In genomic region chr6:35236108-35236785, GRCm38 (mm10) we compare ENCODE assay signal across 23 mouse cellular contexts. TPM values are rescaled to one million over a fixed set of nuclear protein-coding genes. Genes with fewer than 3 reads are reported as not detected.
DNase-seq lines count a peak whose midpoint lies in the region; ATAC-seq and TF ChIP-seq lines count a peak whose summit lies in the region.
"Had no signal": no experiment of that assay in that cellular context is flagged by ENCODE, and none has a peak within 500 bp of the region (broad histone marks: within the 10 kb centered on the region; RNA-seq: fewer than 3 reads in every experiment).

No protein-coding gene starts in this region.

- intact Hi-C loops in gastrocnemius, postnatal 36 days (cut with DNase I), result no loop called here

- H3K9ac ChIP-seq in heart, embryonic 11.5 days (ENCODE audit: low read depth, low read length), result no peak overlapping the region
- peak overlapping the region; percentile 40; the same call in 1 of the 2 replicates for H3K9ac ChIP-seq in ES-E14 (ENCODE audit: insufficient read depth, low read depth, low read length, poor library complexity, severe bottlenecking)
- H3K9ac ChIP-seq in midbrain, embryonic 15.5 days, result no peak overlapping the region
- H3K9ac ChIP-seq: embryonic facial prominence, embryonic 15.5 days; heart, embryonic 12.5 days; hindbrain, embryonic 14.5 days; intestine, embryonic 15.5 days had no signal

- in situ Hi-C loops in ES-E14 (cut with MboI; ENCODE audit: low sequenced_read_pairs in 2 of 2, unreplicated experiment in 2 of 2), result no loop called here

- peak; percentile 55 for DNase-seq in heart, adult 11 months
- peak; percentile 82 for DNase-seq in ES-E14 (ENCODE audit: low read depth, low spot score)
- no peak for DNase-seq in embryo, embryonic 9.5 days (ENCODE audit: extremely low spot score)
- no peak for DNase-seq in gastrocnemius, postnatal 36 days
- DNase-seq: adrenal gland, postnatal 10 days; cerebellum, adult 11-12 months; cerebellum, adult 9-10 months; cerebellum, postnatal 25 days; gastrocnemius, adult 2 months; gastrocnemius, postnatal 25 days; heart, adult 2 months had no signal

- no peaks in the 10 kb centered on the region for H3K9me3 ChIP-seq in heart, embryonic 11.5 days (replicated peaks; ENCODE audit: control insufficient read depth, low read length)
- H3K9me3 ChIP-seq in ES-E14 (ENCODE audit: control insufficient read depth, insufficient read depth, low read depth, low read length), result no peaks in the 10 kb centered on the region
- no peaks in the 10 kb centered on the region for H3K9me3 ChIP-seq in midbrain, embryonic 15.5 days
- H3K9me3 ChIP-seq: embryonic facial prominence, embryonic 15.5 days; forebrain, embryonic 10.5 days; heart, embryonic 12.5 days; hindbrain, embryonic 10.5 days; intestine, embryonic 15.5 days had no signal

- H3K4me3 ChIP-seq in heart, embryonic 11.5 days (ENCODE audit: low read depth, low read length), result no peak overlapping the region
- H3K4me3 ChIP-seq in ES-E14 (ENCODE audit: insufficient read depth in 1 of 2, low read depth in 1 of 2, low read length in 2 of 2, poor library complexity in 1 of 2, severe bottlenecking in 1 of 2), result no peak overlapping the region
- H3K4me3 ChIP-seq in bone marrow macrophage, adult 2 months (ENCODE audit: insufficient read depth, low read length), result no peak overlapping the region
- H3K4me3 ChIP-seq in midbrain, embryonic 15.5 days, result no peak overlapping the region
- H3K4me3 ChIP-seq: embryonic facial prominence, embryonic 15.5 days; erythroblast, embryonic 14.5 days; forebrain, embryonic 10.5 days; gastrocnemius, adult 2 months; heart, adult 2 months; heart, embryonic 12.5 days; hindbrain, embryonic 10.5 days; intestine, embryonic 15.5 days had no signal

- no peaks in the 10 kb centered on the region for H3K4me1 ChIP-seq in heart, embryonic 11.5 days (ENCODE audit: control insufficient read depth, insufficient read depth, low read length)
- H3K4me1 ChIP-seq in ES-E14 (ENCODE audit: control insufficient read depth in 2 of 2, insufficient read depth in 2 of 2, low read length in 2 of 2, poor library complexity in 1 of 2), result peaks cover 4 to 8% of the 10 kb centered on the region in 2 experiments; a peak in 3 of 4 replicates
- peaks cover 10% of the 10 kb centered on the region for H3K4me1 ChIP-seq in bone marrow macrophage, adult 2 months (ENCODE audit: control insufficient read depth, insufficient read depth, low read length)
- H3K4me1 ChIP-seq in midbrain, embryonic 15.5 days, result no peaks in the 10 kb centered on the region
- H3K4me1 ChIP-seq: embryonic facial prominence, embryonic 15.5 days; forebrain, embryonic 10.5 days; heart, embryonic 12.5 days; hindbrain, embryonic 10.5 days; intestine, embryonic 15.5 days had no signal

- H3K27me3 ChIP-seq in heart, embryonic 11.5 days (ENCODE audit: control insufficient read depth, insufficient read depth, low read length), result no peaks in the 10 kb centered on the region
- H3K27me3 ChIP-seq in midbrain, embryonic 15.5 days (replicated peaks), result no peaks in the 10 kb centered on the region
- H3K27me3 ChIP-seq: embryonic facial prominence, embryonic 15.5 days; heart, embryonic 12.5 days; intestine, embryonic 15.5 days; Patski had no signal

- TF ChIP-seq POLR2A in bone marrow macrophage, adult 2 months (IDR thresholded peaks at IDR 0.05; ENCODE audit: borderline replicate concordance, low read depth, low read length), result no peak

- H3K27ac ChIP-seq in heart, embryonic 11.5 days (ENCODE audit: low read depth, low read length), result no peak overlapping the region
- peak overlapping the region; percentile 86; the same call in 1 of the 2 replicates for H3K27ac ChIP-seq in ES-E14 (ENCODE audit: insufficient read depth, low read depth, low read length, poor library complexity, severe bottlenecking)
- H3K27ac ChIP-seq in bone marrow macrophage, adult 2 months (ENCODE audit: insufficient read depth, low read depth, low read length), result peak overlapping the region; percentile 66
- no peak overlapping the region for H3K27ac ChIP-seq in midbrain, embryonic 15.5 days
- H3K27ac ChIP-seq: embryonic facial prominence, embryonic 15.5 days; forebrain, embryonic 10.5 days; gastrocnemius, adult 2 months; heart, adult 2 months; hindbrain, embryonic 10.5 days; hindbrain, embryonic 14.5 days; intestine, embryonic 15.5 days had no signal

- WGBS in heart, embryonic 11.5 days (ENCODE audit: insufficient replicate concordance), result 91% methylated on average over 9 of the region's 9 CpGs
- WGBS in midbrain, embryonic 15.5 days, result 73% methylated on average over 9 of the region's 9 CpGs

- no peak for ATAC-seq in heart, embryonic 11.5 days (replicated peaks; ENCODE audit: insufficient number of reproducible peaks, low FRiP score, low TSS enrichment)
- no peak for ATAC-seq in midbrain, embryonic 15.5 days (replicated peaks)
- ATAC-seq: forebrain, embryonic 14.5 days; intestine, embryonic 15.5 days; Patski had no signal

- H3K36me3 ChIP-seq in heart, embryonic 11.5 days (ENCODE audit: control insufficient read depth, insufficient read depth, low read length), result peaks cover 39% of the 10 kb centered on the region
- H3K36me3 ChIP-seq in ES-E14 (ENCODE audit: control insufficient read depth, insufficient read depth, low read length, poor library complexity, severe bottlenecking), result peaks cover 35% of the 10 kb centered on the region
- peaks cover 48% of the 10 kb centered on the region for H3K36me3 ChIP-seq in midbrain, embryonic 15.5 days (replicated peaks)

- no peak overlapping the region for H3K4me2 ChIP-seq in heart, embryonic 11.5 days
- H3K4me2 ChIP-seq in midbrain, embryonic 15.5 days, result no peak overlapping the region
- H3K4me2 ChIP-seq: embryonic facial prominence, embryonic 15.5 days; heart, embryonic 12.5 days; hindbrain, embryonic 14.5 days; intestine, embryonic 15.5 days had no signal

- no peak for TF ChIP-seq CTCF in bone marrow macrophage, adult 2 months (IDR thresholded peaks at IDR 0.05; ENCODE audit: low read depth, low read length)

TF ChIP-seq in ES-E14, 5 proteins besides CTCF, POLR2A, EP300 and RAD21:
- no peak for TF ChIP-seq ZC3H11A (IDR thresholded peaks at IDR 0.05; ENCODE audit: borderline replicate concordance, low read depth, low read length)
- 0 out of 2 replicates have a peak, but pooled peaks have one; percentile 47 for TF ChIP-seq CHD2 (IDR thresholded peaks at IDR 0.05; ENCODE audit: low read depth, low read length)
- TF ChIP-seq HCFC1 (IDR thresholded peaks at IDR 0.05; ENCODE audit: borderline replicate concordance, insufficient read depth, low read length), result no peak
- no peak for TF ChIP-seq MAFK (IDR thresholded peaks at IDR 0.05; ENCODE audit: insufficient read depth, low read depth, low read length)
TF ChIP-seq in ES-E14: peak in this region for 1.

RNA-seq across cellular contexts. Expression of gene Nup205, which starts 59.0 kb away (rescaled TPM):
- 32.8 and 43.1 TPM in 2 replicates for polyA plus RNA-seq in heart, embryonic 11.5 days (2014; fragmentation: Nextera tagmentation; extraction: Ambion mirVana)
- total RNA-seq in ES-E14 (2012; rRNA removed), result 108 and 117 TPM in 2 replicates
- polyA plus RNA-seq in bone marrow macrophage, adult 2 months (2012; ENCODE audit: insufficient read depth, insufficient read length, missing spikeins), result 20.0 and 22.6 TPM in 2 replicates
- 23.1 and 23.6 TPM in 2 replicates for polyA plus RNA-seq in midbrain, embryonic 15.5 days (2015; fragmentation: Nextera tagmentation; extraction: Ambion mirVana)
- 10 to 100 TPM in 1 of 2 experiments, 1 to 10 TPM in 1; 9.5 to 10.4 TPM for total RNA-seq in gastrocnemius, postnatal 36 days (2021)

Comparison
In these comparisons a context has a peak if more than half of its experiments do, and no peak if none do; other contexts are left out.
1. DNase-seq: peak in heart, adult 11 months (single experiment) and ES-E14 (single experiment); none in embryo, embryonic 9.5 days (single experiment) and gastrocnemius, postnatal 36 days (0 of 2).
2. H3K27ac ChIP-seq: peak in ES-E14 (single experiment) and bone marrow macrophage, adult 2 months (single experiment); none in heart, embryonic 11.5 days (single experiment) and midbrain, embryonic 15.5 days (single experiment).